Mouse (Mus musculus): ENCODE results near the gene Fut1.

Gene Fut1

GRCm38 (mm10) chr7:45667761-45668160 lies 50.7 kb downstream of the Fut1 start:
- DNase-seq (ENCODE audit: low read depth, low spot score), result no peak

GRCm38 (mm10) chr7:45668921-45669320 lies 51.8 kb downstream of the Fut1 start:
- DNase-seq (ENCODE audit: low read depth, low spot score), result no peak
